In the genomic region with DNA sequence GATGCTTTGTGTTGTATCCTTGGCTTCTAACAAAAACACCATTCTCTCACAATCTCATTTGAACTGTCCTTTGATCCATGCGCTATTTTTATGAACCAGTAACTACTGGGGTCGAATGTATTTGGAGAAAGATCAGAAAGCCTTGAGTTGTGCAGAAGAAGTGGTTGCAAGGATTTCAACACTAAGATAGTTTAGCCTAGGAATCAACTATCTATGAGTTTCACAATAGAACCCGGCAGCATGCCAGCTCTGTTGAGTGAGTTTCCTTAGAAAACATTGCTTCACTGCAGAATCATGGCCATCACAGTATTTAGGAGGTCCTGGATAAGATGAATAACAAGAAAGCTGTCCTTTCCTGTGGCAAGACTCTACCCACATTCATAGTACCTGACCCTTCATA, we compare ENCODE assay signal across 11 mouse cellular contexts.
A peak's percentile ranks its signal among the peaks of the same experiment; 100 is the strongest.
DNase-seq lines count a peak whose midpoint lies in the region; ATAC-seq and TF ChIP-seq lines count a peak whose summit lies in the region.
"Had no signal": no experiment of that assay in that cellular context is flagged by ENCODE, and none has a peak within 500 bp of the region (broad histone marks: within the 10 kb centered on the region; RNA-seq: fewer than 3 reads in every experiment).

No protein-coding gene starts in this region.

- H3K4me2 ChIP-seq in liver, embryonic 11.5 days: no peak overlapping the region
- H3K4me2 ChIP-seq in lung, embryonic 14.5 days: no peak overlapping the region
- H3K4me2 ChIP-seq: hindbrain, embryonic 15.5 days; kidney, embryonic 15.5 days; midbrain, embryonic 11.5 days had no signal

- 55% methylated on average over 3 of the region's 3 CpGs for WGBS in liver, adult 2 months
- WGBS in liver, embryonic 11.5 days: 78% methylated on average over 3 of the region's 3 CpGs
- 78% methylated on average over 3 of the region's 3 CpGs for WGBS in lung, embryonic 14.5 days
- 87% methylated on average over 3 of the region's 3 CpGs for WGBS in cerebellum, adult 2 months

- H3K27me3 ChIP-seq in liver, adult 2 months (ENCODE audit: control insufficient read depth, insufficient read depth, low read length): no peaks in the 10 kb centered on the region
- H3K27me3 ChIP-seq in liver, embryonic 11.5 days (replicated peaks; ENCODE audit: control insufficient read depth, insufficient read depth, low read length): no peaks in the 10 kb centered on the region
- H3K27me3 ChIP-seq in lung, embryonic 14.5 days (ENCODE audit: insufficient read depth, low read length): no peaks in the 10 kb centered on the region
- no peaks in the 10 kb centered on the region; the same call in 1 of the 2 replicates for H3K27me3 ChIP-seq in cerebellum, adult 2 months (ENCODE audit: control insufficient read depth, insufficient read depth, low read length)
- H3K27me3 ChIP-seq: hindbrain, embryonic 15.5 days; kidney, embryonic 15.5 days had no signal

- H3K27ac ChIP-seq in liver, adult 2 months (replicated peaks; ENCODE audit: insufficient read depth, low read depth, low read length): no peak overlapping the region
- H3K27ac ChIP-seq in liver, embryonic 11.5 days (ENCODE audit: low read depth, low read length): no peak overlapping the region
- H3K27ac ChIP-seq in lung, embryonic 14.5 days (ENCODE audit: low read depth): no peak overlapping the region
- H3K27ac ChIP-seq in cerebellum, adult 2 months (ENCODE audit: insufficient read depth, low read length): no peak overlapping the region
- H3K27ac ChIP-seq: hindbrain, embryonic 15.5 days; kidney, embryonic 15.5 days had no signal

- H3K36me3 ChIP-seq in liver, adult 2 months (ENCODE audit: control insufficient read depth, insufficient read depth, low read length): no peaks in the 10 kb centered on the region
- H3K36me3 ChIP-seq in liver, embryonic 11.5 days (ENCODE audit: control insufficient read depth, insufficient read depth, low read length): no peaks in the 10 kb centered on the region
- no peaks in the 10 kb centered on the region for H3K36me3 ChIP-seq in lung, embryonic 14.5 days (ENCODE audit: insufficient read depth)
- H3K36me3 ChIP-seq: hindbrain, embryonic 15.5 days; kidney, embryonic 15.5 days had no signal

- TF ChIP-seq POLR2A in liver, adult 2 months (IDR thresholded peaks at IDR 0.05; ENCODE audit: extremely low read depth, insufficient read depth, low read length): no peak
- no peak for TF ChIP-seq POLR2A in cerebellum, adult 2 months (IDR thresholded peaks at IDR 0.05; ENCODE audit: borderline replicate concordance, insufficient read depth, low read length)

- ATAC-seq in liver, embryonic 11.5 days (replicated peaks; ENCODE audit: low FRiP score): no peak
- no peak for ATAC-seq in lung, embryonic 14.5 days (ENCODE audit: insufficient read depth)

- no peaks in the 10 kb centered on the region for H3K79me2 ChIP-seq in liver, adult 2 months (ENCODE audit: control insufficient read depth, insufficient read depth, low read length)

- TF ChIP-seq CTCF in liver, adult 2 months (IDR thresholded peaks at IDR 0.05; ENCODE audit: low read depth, low read length): no peak
- TF ChIP-seq CTCF in lung, embryonic 14.5 days (IDR thresholded peaks at IDR 0.05; ENCODE audit: low read depth): no peak
- TF ChIP-seq CTCF in cerebellum, adult 2 months (IDR thresholded peaks at IDR 0.05; ENCODE audit: borderline replicate concordance, insufficient read depth, low read depth, low read length): no peak

- peak; percentile 45 for DNase-seq in liver, adult 2 months (ENCODE audit: extremely low read depth, low read depth, low spot score)
- DNase-seq in liver, embryonic 11.5 days (ENCODE audit: low spot score): no peak
- peak; percentile 87 for DNase-seq in adrenal gland, postnatal 14 days
- peak; percentile 57 for DNase-seq in lung, embryonic 14.5 days
- peak; percentile 30 for DNase-seq in ovary, postnatal 36 days (ENCODE audit: low spot score)
- DNase-seq in cerebellum, adult 2 months: no peak
- DNase-seq in right cerebral cortex, postnatal 10 days (ENCODE audit: low spot score in 2 of 2): no peak
- DNase-seq: layer of hippocampus, postnatal 36 days had no signal

- H3K4me3 ChIP-seq in liver, adult 2 months (ENCODE audit: insufficient read depth, low read depth, low read length): no peak overlapping the region
- no peak overlapping the region for H3K4me3 ChIP-seq in liver, embryonic 11.5 days (ENCODE audit: low read depth, low read length)
- no peak overlapping the region for H3K4me3 ChIP-seq in lung, embryonic 14.5 days (ENCODE audit: low read depth, low read length)
- no peak overlapping the region for H3K4me3 ChIP-seq in cerebellum, adult 2 months (replicated peaks; ENCODE audit: insufficient read depth, low read depth, low read length)
- H3K4me3 ChIP-seq: hindbrain, embryonic 15.5 days; kidney, embryonic 15.5 days had no signal

- H3K9me3 ChIP-seq in liver, embryonic 11.5 days (ENCODE audit: control insufficient read depth, low read length): no peaks in the 10 kb centered on the region
- no peaks in the 10 kb centered on the region for H3K9me3 ChIP-seq in lung, embryonic 14.5 days (ENCODE audit: low read depth, low read length)
- H3K9me3 ChIP-seq: hindbrain, embryonic 15.5 days; kidney, embryonic 15.5 days had no signal

- H3K4me1 ChIP-seq in liver, adult 2 months (ENCODE audit: control insufficient read depth, insufficient read depth, low read length): no peaks in the 10 kb centered on the region; the same call in 1 of the 2 replicates
- H3K4me1 ChIP-seq in liver, embryonic 11.5 days (replicated peaks; ENCODE audit: control insufficient read depth, insufficient read depth, low read length): no peaks in the 10 kb centered on the region; the same call in 1 of the 2 replicates
- no peaks in the 10 kb centered on the region for H3K4me1 ChIP-seq in lung, embryonic 14.5 days (ENCODE audit: insufficient read depth)
- H3K4me1 ChIP-seq in cerebellum, adult 2 months (ENCODE audit: control insufficient read depth, insufficient read depth, low read length): peaks cover 3% of the 10 kb centered on the region; the same call in 1 of the 2 replicates
- H3K4me1 ChIP-seq: kidney, embryonic 15.5 days had no signal

- no peak overlapping the region for H3K9ac ChIP-seq in liver, adult 2 months (ENCODE audit: low read depth, low read length)
- no peak overlapping the region for H3K9ac ChIP-seq in liver, embryonic 11.5 days (ENCODE audit: low read depth, low read length)
- H3K9ac ChIP-seq in lung, embryonic 14.5 days: no peak overlapping the region
- H3K9ac ChIP-seq: hindbrain, embryonic 15.5 days; kidney, embryonic 15.5 days had no signal

Comparison
In these comparisons a context has a peak if more than half of its experiments do, and no peak if none do; other contexts are left out.
1. DNase-seq: peak in liver, adult 2 months (single experiment), adrenal gland, postnatal 14 days (single experiment), lung, embryonic 14.5 days (single experiment) and ovary, postnatal 36 days (single experiment); none in liver, embryonic 11.5 days (single experiment), cerebellum, adult 2 months (0 of 2) and right cerebral cortex, postnatal 10 days (0 of 2).